Mouse (Mus musculus) liver, embryonic 16.5 days (tissue): ENCODE data around the gene Gse1. TPM values are rescaled to one million over a fixed set of nuclear protein-coding genes. Genes with fewer than 3 reads are reported as not detected.

Experiments
- ATAC-seq: fragments of 200-750 bp; cut with Nextera tagmentation; 2 replicates; pipeline ENCODE4 v1.8.0; 2017; ENCODE audit warnings: low read depth, mild to moderate bottlenecking, moderate number of reproducible peaks, moderate library complexity
- H3K27ac ChIP-seq: fragments of 300-500 bp; sonication (generic); 2 replicates; pipeline ENCODE4 v1.5.1; 2014; ENCODE audit warnings: mild to moderate bottlenecking, low read length
- H3K27me3 ChIP-seq: fragments of 300-500 bp; sonication (generic); 2 replicates; pipeline ENCODE4 v1.6.1; 2014; ENCODE audit warnings: low read depth, low read length, mixed read lengths; ENCODE audit not compliant: control insufficient read depth, insufficient read depth
- H3K36me3 ChIP-seq: fragments of 300-500 bp; sonication (generic); 2 replicates; pipeline ENCODE4 v1.6.1; 2014; ENCODE audit warnings: mild to moderate bottlenecking; ENCODE audit not compliant: control insufficient read depth, insufficient read depth
- H3K4me1 ChIP-seq: fragments of 300-500 bp; sonication (generic); 2 replicates; pipeline ENCODE4 v1.6.1; 2014; ENCODE audit warnings: low read depth, low read length, mixed read lengths; ENCODE audit not compliant: control insufficient read depth
- H3K4me2 ChIP-seq: fragments of 300-500 bp; sonication (generic); 2 replicates; pipeline ENCODE4 v1.6.1; 2014; ENCODE audit warnings: low read depth, low read length, mixed read lengths
- H3K4me3 ChIP-seq: fragments of 300-500 bp; sonication (generic); 2 replicates; pipeline ENCODE4 v1.5.1; 2014; ENCODE audit warnings: low read depth, mild to moderate bottlenecking, low read length
- H3K9ac ChIP-seq: fragments of 300-500 bp; sonication (generic); 2 replicates; pipeline ENCODE4 v1.6.1; 2014; ENCODE audit warnings: low read depth, low read length
- H3K9me3 ChIP-seq: fragments of 300-500 bp; sonication (generic); replicated peaks from 2 replicates; pipeline ENCODE4 v1.6.1; 2016; ENCODE audit warnings: low read length; ENCODE audit not compliant: control insufficient read depth
- WGBS: fragments of 180-500 bp; shearing (Covaris S2); extraction: QIAGEN DNeasy Blood & Tissue Kit; methylation state at CpG from one replicate; pipeline ENCODE4 v1.1.7; 2014; ENCODE audit not compliant: insufficient replicate concordance; 5-methylcytosine and 5-hydroxymethylcytosine counted together
- polyA plus RNA-seq: library from polyadenylated mRNA; unstranded; fragments of >200 nt; fragmentation: Nextera tagmentation; extraction: Ambion mirVana; gene quantifications from 2 replicates; pipeline ENCODE4 v1.2.1, GENCODE M21; 2015

Gene Gse1
- polyA plus RNA-seq, 1 experiment from 2014 or later = 9.5 TPM

DNA sequence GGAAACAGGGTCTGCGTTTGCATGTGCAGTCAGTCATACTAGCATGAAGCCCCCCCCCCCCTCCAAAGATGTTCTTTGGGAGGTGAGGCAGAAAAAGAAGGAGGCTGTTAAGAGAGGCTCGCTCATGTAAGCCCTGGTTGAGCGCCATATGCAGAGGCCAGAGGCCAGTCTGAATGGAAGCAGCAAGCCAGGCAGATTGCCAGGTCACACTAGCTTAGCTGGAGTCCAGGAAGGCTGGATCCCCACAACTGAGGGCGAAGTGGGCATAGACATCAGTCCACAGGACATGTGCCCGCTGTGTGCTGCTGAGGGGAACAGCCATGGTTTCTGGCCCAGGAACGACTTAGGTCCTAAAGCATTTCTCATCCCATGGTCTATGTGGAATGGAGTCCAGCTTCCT, 160.0 kb downstream of the Gse1 start:
- no peaks in the 10 kb centered on the region for H3K36me3 ChIP-seq

DNA sequence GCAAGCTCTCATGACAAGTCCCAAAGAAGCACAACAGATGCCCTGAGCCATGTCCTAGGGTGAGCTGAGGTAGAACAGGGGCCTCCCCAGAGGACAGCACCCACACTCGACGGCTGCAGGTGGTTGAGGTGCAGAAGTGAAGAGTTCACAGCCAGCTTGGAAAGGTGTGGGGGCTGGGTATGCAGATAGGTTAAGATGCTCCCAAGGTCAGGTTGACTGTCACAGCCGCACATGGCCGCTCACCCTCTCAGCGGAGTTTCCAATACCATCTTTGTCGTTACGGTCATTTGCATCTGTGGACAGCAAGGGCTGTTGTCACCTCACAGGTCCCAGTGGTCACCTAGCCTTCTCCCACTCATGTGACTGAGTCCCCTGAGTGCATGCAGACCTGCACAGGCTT, 162.3 kb downstream of the Gse1 start:
- no peak overlapping the region for H3K4me2 ChIP-seq
- H3K4me1 ChIP-seq = peaks cover 7% of the 10 kb centered on the region
- no peaks in the 10 kb centered on the region for H3K9me3 ChIP-seq
- H3K9ac ChIP-seq = no peak overlapping the region
- no peaks in the 10 kb centered on the region for H3K27me3 ChIP-seq
- H3K36me3 ChIP-seq = no peaks in the 10 kb centered on the region
- no peak for ATAC-seq
- 86% methylated on average over 7 of the region's 7 CpGs for WGBS
- no peak overlapping the region for H3K27ac ChIP-seq
- H3K4me3 ChIP-seq = no peak overlapping the region

More for the DNA sequence above, 160.0 kb downstream of the Gse1 start:
- Histone ChIP-seq H3K27me3 (no peaks in the 10 kb centered on the region), H3K27ac (no peak overlapping the region), H3K4me2 (no peak overlapping the region), H3K9me3 (no peaks in the 10 kb centered on the region), H3K4me3 (no peak overlapping the region), H3K9ac (no peak overlapping the region), H3K4me1 (peaks cover 7% of the 10 kb centered on the region)
- ATAC-seq = no peak
- 77% methylated on average over 6 of the region's 6 CpGs for WGBS

GRCm38 (mm10) chr8:120391856-120392255, 163.6 kb downstream of the Gse1 start:
- Histone ChIP-seq H3K4me1 (peaks cover under 1% of the 10 kb centered on the region; the same call in 1 of the 2 replicates), H3K27ac (no peak overlapping the region), H3K4me3 (no peak overlapping the region), H3K4me2 (no peak overlapping the region), H3K36me3 (no peaks in the 10 kb centered on the region), H3K9me3 (no peaks in the 10 kb centered on the region; the same call in 1 of the 2 replicates), H3K9ac (no peak overlapping the region), H3K27me3 (no peaks in the 10 kb centered on the region)
- 75% methylated on average over 21 of the region's 21 CpGs for WGBS
- no peak for ATAC-seq

- H3K27ac ChIP-seq = no peak overlapping the region
- 71% methylated on average over 11 of the region's 11 CpGs for WGBS
- no peak for ATAC-seq
These were observed 164.8 kb downstream of the Gse1 start for GRCm38 (mm10) chr8:120393085-120393484.

GRCm38 (mm10) chr8:120393871-120394275, 165.6 kb downstream of the Gse1 start:
- no peaks in the 10 kb centered on the region; the same call in 1 of the 2 replicates for H3K9me3 ChIP-seq
- peaks cover 6% of the 10 kb centered on the region for H3K4me1 ChIP-seq
- H3K27me3 ChIP-seq = no peaks in the 10 kb centered on the region
- no peak overlapping the region for H3K4me2 ChIP-seq
- no peak overlapping the region for H3K4me3 ChIP-seq
- no peak overlapping the region for H3K9ac ChIP-seq
- no peak for ATAC-seq
- no peaks in the 10 kb centered on the region for H3K36me3 ChIP-seq
- WGBS = 82% methylated on average over 9 of the region's 9 CpGs
- no peak overlapping the region for H3K27ac ChIP-seq

More at GRCm38 (mm10) chr8:120393085-120393484, 164.8 kb downstream of the Gse1 start:
- Histone ChIP-seq H3K4me1 (peaks cover 6% of the 10 kb centered on the region), H3K27me3 (no peaks in the 10 kb centered on the region), H3K36me3 (no peaks in the 10 kb centered on the region), H3K4me2 (no peak overlapping the region), H3K9ac (no peak overlapping the region), H3K4me3 (no peak overlapping the region), H3K9me3 (no peaks in the 10 kb centered on the region; the same call in 1 of the 2 replicates)

GRCm38 (mm10) chr8:120395892-120396291, 167.6 kb downstream of the Gse1 start:
- peaks cover 6% of the 10 kb centered on the region for H3K4me1 ChIP-seq
- H3K36me3 ChIP-seq = no peaks in the 10 kb centered on the region
- no peak for ATAC-seq
- H3K4me3 ChIP-seq = no peak overlapping the region
- H3K9me3 ChIP-seq = no peaks in the 10 kb centered on the region; the same call in 1 of the 2 replicates
- WGBS = 74% methylated on average over 3 of the region's 3 CpGs
- no peak overlapping the region for H3K4me2 ChIP-seq
- no peak overlapping the region for H3K9ac ChIP-seq
- peaks cover 2% of the 10 kb centered on the region; the same call in 1 of the 2 replicates for H3K27me3 ChIP-seq
- no peak overlapping the region for H3K27ac ChIP-seq

- no peak overlapping the region for H3K27ac ChIP-seq
- 38% methylated on average over 3 of the region's 3 CpGs for WGBS
- no peaks in the 10 kb centered on the region for H3K36me3 ChIP-seq
- peaks cover 9% of the 10 kb centered on the region for H3K4me1 ChIP-seq
- H3K4me2 ChIP-seq = no peak overlapping the region
- H3K27me3 ChIP-seq = peaks cover 2% of the 10 kb centered on the region; the same call in 1 of the 2 replicates
- no peak overlapping the region for H3K9ac ChIP-seq
- H3K4me3 ChIP-seq = no peak overlapping the region
- no peak for ATAC-seq
- no peaks in the 10 kb centered on the region; the same call in 1 of the 2 replicates for H3K9me3 ChIP-seq
These were observed 168.5 kb downstream of the Gse1 start for GRCm38 (mm10) chr8:120396756-120397155.

GRCm38 (mm10) chr8:120397444-120398411, 169.5 kb downstream of the Gse1 start:
- Histone ChIP-seq H3K4me1 (peaks cover 11% of the 10 kb centered on the region), H3K9me3 (no peaks in the 10 kb centered on the region; the same call in 1 of the 2 replicates), H3K9ac (no peak overlapping the region), H3K4me3 (no peak overlapping the region), H3K4me2 (no peak overlapping the region), H3K27ac (peak overlapping the region; percentile 1; the same call in 1 of the 2 replicates), H3K36me3 (no peaks in the 10 kb centered on the region), H3K27me3 (peaks cover 2% of the 10 kb centered on the region; the same call in 1 of the 2 replicates)
- ATAC-seq = peak; percentile 27; the same call in 1 of the 2 replicates
- 46% methylated on average over 15 of the region's 15 CpGs for WGBS
